Mouse (Mus musculus) heart, adult 2 months (tissue): ENCODE data around the gene Ppp1r13l.

Source experiments
- CTCF ChIP-seq: fragments of 200-600 bp; IDR thresholded peaks from 2 replicates; pipeline ENCODE4 v1.8.1; 2022; ENCODE audit warnings: antibody characterized with exemption, mild to moderate bottlenecking, moderate library complexity
- EP300 ChIP-seq: fragments of 200-500 bp; IDR thresholded peaks from 2 replicates; pipeline ENCODE4 v1.6.1; 2011; ENCODE audit warnings: low read depth, low read length, control low read depth; ENCODE audit not compliant: insufficient read depth
- POLR2A ChIP-seq: fragments of 200-500 bp; IDR thresholded peaks from 2 replicates; pipeline ENCODE4 v1.6.1; 2011; ENCODE audit warnings: mild to moderate bottlenecking, low read depth, low read length, control low read depth; ENCODE audit not compliant: insufficient read depth

DNA sequence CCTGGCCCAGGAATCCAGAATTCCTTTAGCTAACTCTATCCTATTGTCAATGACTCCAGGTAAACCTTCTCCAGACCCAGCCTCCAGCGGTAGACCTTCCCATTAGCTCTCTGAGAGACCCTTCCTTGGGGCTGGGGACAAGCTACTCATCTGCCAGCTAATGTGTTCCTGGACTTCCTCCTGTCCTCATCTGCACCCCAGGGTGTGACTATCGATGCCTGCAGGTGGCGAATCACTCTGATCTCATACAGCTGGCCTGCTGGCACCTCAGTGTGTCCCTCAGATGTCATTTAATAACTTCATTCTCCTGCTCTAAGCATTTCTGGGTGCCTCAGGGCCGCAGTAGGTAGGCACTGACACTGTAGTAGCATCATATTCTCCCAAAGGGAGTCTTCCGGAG is 31.8 kb upstream of the Ppp1r13l start:
- TF ChIP-seq CTCF (no peak), POLR2A (no peak), EP300 (no peak)
